Mouse (Mus musculus) c-Kit-positive CD71-positive TER-119-positive erythroid progenitor cells, embryonic 14.5 days (primary cell): ENCODE measurements around the gene Slc48a1.
A peak's percentile ranks its signal among the peaks of the same experiment; 100 is the strongest.

Source experiments
- DNase-seq: peaks from one replicate; pipeline ENCODE4 v3.0.0-alpha.2; 2013; ENCODE audit warnings: low spot score

The Slc48a1 gene

DNA sequence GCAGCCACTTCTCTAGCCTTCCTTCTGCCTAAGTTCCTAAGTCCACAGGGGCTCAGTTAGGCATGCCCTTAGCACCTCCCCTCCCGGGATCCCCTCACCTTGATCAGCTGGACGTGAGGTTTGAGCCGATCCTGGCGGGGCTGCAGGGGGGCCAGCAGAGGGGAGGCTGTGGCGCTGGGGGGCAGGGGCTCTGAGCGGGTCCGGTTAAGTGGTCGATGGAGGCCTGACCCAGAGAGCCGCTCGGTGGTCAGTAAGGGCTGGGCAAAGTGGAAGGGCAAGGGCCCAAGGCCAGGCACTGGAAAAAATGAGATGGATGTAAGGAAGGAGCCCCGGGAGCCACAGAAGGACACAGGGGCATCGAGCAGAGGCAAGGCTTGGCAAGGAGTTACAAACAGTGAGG, 29.5 kb downstream of the Slc48a1 start:
- DNase-seq, result no peak

DNA sequence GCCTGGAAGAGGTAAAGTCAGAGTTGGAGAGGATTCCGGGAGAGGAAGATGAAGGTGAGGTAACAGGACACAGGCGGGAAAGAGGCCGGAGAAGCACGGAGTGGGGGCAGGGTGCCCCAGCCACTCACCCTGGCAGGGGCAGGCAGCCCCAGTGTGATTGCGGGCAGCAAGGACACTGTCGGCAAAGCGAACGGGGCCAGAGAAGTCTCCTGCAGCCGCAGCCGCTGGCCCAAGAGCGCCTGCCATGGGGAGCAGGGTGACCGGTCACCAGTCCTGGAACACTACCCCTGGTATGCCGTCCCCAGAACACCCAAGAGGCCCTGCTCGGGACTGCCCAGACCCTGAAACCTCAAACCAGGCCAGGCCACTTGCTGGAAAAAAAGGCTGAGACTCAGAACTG, 30.2 kb downstream of the Slc48a1 start:
- no peak for DNase-seq

DNA sequence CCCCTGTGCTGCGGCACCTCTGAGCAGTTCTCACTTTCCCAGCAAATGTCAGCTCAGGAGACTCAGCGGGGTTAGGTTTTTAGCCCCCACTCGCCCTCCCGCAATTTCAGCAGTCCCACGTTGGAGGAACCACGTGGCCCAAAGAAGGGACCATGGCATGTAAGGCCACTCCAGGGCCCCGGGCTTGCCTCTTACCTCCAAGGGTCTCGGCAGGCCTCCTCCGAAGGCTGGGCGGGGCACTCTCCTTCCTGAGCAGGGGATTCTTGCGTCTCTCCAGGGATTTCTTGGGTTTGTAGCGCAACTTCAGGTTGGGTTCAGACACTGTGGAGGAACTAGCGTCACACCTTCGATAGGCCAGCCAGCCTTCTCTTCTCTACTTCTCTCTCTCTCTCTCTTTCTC, 30.9 kb downstream of the Slc48a1 start:
- DNase-seq, result no peak

GRCm38 (mm10) chr15:97809942-97810341, 31.6 kb downstream of the Slc48a1 start:
- no peak for DNase-seq

- no peak for DNase-seq
Measured at GRCm38 (mm10) chr15:97810399-97810798, 32.1 kb downstream of the Slc48a1 start.

DNA sequence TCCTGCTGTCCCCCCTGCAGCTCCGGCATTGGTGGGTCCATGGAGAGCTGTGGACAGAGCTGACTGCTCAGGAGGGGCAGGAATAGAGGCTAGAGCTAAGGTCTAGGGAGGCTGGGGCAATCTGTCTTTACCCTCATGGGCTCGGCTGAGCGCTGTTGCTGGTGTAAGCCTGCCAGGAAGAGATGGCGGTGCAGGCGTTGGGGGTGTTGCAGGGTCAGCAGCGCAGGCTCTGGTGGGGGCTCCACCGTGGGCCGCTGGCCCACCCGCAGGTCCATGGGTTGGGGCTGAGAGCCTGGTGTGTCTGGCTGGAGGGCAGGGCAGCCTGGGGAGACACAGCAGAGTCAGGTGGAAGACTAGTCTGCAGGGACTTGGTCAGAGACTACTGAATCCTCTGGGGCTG, 33.0 kb downstream of the Slc48a1 start:
- DNase-seq, result no peak

- no peak for DNase-seq
Measured at GRCm38 (mm10) chr15:97812126-97812525, 33.8 kb downstream of the Slc48a1 start.

DNA sequence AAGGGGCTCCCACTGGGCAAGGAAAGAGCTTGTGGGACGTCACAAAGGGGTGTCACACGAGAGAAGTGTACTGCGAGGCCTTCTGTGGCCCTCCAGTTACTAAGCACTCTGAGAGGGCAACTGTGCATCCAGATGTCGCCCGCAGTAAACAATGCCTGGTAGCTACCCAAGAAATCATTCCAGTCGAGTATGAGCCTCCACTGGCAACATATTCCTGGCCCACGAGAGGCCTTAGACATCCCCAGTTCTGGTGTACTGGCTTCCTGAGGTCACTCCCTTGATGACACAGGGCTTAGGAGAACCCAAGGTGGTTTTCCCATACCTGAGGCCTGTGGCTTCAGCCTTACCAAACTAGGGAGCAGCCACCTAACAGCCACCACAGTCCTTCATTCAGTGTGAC, 34.6 kb downstream of the Slc48a1 start:
- no peak for DNase-seq

- DNase-seq, result no peak
Measured at GRCm38 (mm10) chr15:97813452-97814204, 35.3 kb downstream of the Slc48a1 start.

GRCm38 (mm10) chr15:97814703-97815102, 36.4 kb downstream of the Slc48a1 start:
- DNase-seq, result no peak

- DNase-seq, result no peak
Measured at GRCm38 (mm10) chr15:97815254-97815653, 36.9 kb downstream of the Slc48a1 start.

DNA sequence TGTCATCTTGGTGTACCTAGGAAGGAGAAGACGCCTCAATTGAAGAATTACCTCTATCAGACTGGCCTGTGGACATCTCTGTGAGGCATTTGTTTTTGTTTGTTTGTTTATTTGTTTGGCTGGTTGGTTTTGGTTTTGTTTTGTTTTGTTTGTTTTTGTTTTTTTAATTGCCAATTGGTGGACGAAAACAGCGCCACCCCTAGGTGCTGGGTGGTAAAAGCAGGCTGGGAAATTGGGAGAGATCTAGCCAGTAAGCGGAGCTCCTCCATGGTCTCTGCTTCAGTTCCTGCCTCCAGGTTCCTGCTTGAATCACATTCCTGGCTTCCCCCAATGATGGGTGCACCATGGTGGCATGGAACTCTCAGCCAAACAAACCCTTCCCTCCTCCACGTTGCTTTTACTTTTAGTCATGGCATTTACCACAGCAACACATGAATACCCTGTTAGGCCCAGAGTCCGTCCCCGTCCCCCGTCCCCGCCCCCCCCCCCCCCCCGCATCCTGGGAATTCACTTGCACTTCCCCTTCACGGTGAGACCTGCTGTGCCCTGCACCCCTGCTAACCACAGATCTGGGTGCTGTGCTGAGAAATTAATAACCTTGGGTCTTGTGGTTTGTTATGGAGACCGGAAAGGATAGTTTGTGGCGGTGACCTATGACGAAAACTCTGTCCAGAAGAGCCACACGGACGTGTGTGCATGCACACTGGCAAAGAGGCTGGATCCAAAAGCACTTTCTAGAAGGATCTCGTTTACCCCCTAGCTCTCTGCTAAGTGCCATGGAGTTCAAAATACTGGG, 38.1 kb downstream of the Slc48a1 start:
- no peak for DNase-seq

DNA sequence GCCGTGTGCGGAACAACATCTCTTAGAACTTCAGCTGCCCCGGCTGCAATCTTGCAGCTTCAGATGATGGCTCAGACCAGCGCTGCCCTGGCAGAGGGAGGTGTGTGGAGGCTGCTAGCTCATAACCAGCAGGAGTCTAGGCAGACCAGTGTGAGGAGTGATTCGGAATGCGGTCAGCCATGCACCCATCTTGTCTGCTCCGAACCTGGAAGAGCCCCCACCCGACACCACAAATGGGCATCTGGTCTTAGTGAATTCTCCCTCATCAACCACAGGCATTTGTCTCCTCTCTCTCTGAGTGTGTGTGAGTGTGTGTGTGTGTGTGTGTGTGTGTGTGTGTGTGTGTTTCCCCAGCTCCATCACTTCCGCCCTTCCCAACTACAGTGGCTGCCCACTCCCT, 41.6 kb downstream of the Slc48a1 start:
- DNase-seq, result no peak

DNA sequence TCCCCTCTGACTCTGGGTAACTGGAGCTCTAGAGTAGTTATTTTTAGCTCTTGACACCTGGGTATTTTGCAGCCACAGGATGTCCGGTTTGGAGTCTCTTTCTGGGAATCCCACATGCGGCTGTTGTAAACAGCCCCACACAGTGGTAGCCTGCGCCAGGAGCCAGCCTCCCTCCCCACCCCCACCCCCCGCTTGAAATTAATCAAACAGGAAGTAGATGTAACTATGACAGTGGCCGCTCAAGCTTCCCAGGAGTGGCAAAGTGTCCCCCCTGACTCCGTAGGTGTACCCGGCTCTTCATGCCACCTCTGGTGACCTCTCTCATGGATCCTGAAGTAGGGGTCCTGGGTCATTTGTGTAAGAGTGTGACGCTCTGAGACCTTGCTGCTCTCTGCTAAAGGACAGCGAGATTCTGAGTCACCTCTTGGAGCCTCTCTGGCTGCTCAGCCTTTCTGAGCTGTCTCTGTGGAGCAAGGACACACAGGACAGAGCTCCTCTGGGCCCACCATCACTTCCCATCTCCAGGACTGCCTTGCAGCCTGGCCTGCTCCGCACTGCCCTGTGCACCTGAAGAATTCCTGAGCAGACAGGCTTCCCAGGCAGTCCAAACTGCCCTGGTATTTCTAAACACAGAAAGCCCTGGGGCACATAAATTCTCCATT, 43.1 kb downstream of the Slc48a1 start:
- DNase-seq, result no peak

- no peak for DNase-seq
Measured at GRCm38 (mm10) chr15:97821983-97822363, 43.7 kb downstream of the Slc48a1 start.

DNA sequence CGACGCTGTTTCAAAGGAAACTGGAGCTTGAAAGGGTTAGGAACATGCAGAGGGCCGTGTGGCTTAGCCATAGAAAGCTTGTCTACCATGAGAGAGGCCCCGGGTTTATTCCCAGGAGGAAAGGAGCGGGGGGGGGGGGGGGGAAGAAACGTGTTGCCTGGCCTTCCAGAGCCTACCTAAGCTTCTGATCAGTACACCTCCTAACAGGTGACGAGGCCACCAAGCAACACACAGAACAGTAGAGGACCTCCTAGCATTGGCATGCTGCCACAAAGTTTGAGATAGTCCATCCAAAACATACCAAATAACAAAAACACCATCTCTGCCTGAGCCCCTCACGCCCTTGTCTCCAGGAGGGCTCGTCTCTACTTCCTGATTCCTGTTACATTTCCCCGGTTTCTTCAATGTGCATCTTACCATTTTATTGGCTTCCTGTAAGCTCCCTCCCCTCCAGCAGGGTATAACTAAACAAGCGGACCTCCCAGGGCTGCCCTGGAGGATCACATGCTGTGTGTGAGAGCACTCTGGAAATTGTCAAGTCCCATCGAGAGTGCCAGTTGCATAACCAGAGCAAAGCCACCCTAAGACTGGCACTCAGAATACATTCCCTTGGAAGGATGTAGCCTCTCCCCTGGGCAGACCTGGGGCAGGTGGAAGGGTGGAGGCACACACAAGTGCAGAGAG, 44.4 kb downstream of the Slc48a1 start:
- DNase-seq, result no peak

DNA sequence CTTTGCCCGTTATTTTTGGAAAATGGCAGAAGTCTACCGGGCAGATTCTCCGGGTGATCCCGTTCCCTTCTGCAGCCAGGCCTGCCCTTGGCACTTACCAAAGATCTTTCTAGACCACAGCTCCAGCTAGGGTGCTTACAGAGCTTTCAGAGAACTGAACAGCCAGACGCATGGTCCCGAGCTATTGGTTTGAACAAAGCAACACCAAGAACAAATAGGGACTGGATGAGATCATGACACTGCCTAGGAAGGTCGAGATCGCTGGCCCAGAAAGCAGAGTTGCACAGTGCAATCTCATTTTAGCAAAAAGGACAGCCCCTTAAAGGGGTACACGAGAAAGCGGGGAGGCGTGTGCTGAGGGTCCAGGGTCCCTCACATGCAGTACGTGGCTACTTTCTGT, 45.2 kb downstream of the Slc48a1 start:
- no peak for DNase-seq

GRCm38 (mm10) chr15:97824042-97824441, 45.7 kb downstream of the Slc48a1 start:
- no peak for DNase-seq

GRCm38 (mm10) chr15:97825071-97825940, 47.0 kb downstream of the Slc48a1 start:
- peak; percentile 77 for DNase-seq

- DNase-seq, result no peak
Measured at GRCm38 (mm10) chr15:97825941-97826587, 47.7 kb downstream of the Slc48a1 start.
